Mouse (Mus musculus) lung, adult 2 months (tissue): Measurements from ENCODE around the gene Ercc4.

Source experiments
- CTCF ChIP-seq: fragments of 200-500 bp; IDR thresholded peaks from 2 replicates; pipeline ENCODE4 v1.5.1; 2011; ENCODE audit warnings: mild to moderate bottlenecking, low read length, control low read depth; ENCODE audit not compliant: insufficient read depth
- POLR2A ChIP-seq: fragments of 200-500 bp; IDR thresholded peaks from 2 replicates; pipeline ENCODE4 v1.6.1; 2011; ENCODE audit warnings: low read depth, mild to moderate bottlenecking, control low read depth, low read length, borderline replicate concordance; ENCODE audit errors: extremely low read depth

DNA sequence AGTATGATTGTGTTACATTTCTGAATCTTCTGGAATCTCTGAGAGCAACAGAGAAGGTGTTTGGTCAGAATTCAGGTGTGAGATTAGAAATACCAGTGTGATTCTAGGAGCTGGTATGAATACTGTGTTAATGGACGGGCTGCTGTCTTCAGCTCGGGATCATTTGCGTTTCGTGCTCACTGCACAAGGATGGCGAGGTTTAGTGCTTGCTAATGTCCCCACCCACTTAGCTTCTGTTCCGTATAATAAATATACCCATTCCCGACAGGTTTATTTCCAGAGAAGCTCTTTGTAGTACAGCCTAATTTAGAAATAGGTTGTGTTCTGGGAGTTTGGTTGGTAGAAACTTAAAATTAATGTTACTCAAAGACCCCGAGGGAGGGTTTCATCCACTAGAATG lies 15.9 kb downstream of the Ercc4 start:
- no peak for TF ChIP-seq CTCF
- no peak for TF ChIP-seq POLR2A
